Mouse (Mus musculus): ENCODE measurements at regions not wholly inside any gene's neighbourhood (a gene's known extent, or its start where the extent isn't known, plus 50 kb on each side); places are given as distances from the start of the nearest gene placed in this dataset.

DNA sequence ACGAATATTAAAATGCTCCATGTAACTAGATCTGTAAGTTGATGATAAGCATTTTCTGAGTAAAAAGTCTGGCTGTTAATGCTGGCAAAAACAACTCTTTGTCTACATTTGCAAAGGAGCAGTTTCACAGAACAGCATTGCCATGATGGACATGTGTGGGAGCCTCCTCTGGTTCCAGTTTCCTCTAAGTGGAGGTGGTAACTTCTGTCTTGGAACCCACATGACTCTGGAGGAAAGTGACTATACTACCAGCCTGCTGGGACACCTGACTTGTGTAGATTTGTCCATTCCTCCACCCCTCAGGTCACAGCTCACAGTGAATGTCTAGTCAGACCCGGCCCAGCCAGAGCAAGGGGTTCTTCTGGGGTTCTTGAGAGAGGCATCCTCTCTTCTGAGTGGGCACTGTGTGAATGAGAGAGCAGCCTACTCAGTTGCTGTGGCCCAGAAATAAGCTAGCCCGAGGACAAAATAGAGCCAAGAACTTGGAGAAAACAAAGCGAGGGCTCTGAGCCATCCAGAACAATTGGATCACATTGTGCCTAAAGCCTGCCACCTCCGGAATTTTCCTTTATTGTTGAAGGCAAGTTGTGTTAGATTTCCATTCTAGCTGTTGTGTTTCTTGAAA, 97.9 kb upstream of the Wscd1 start:
- no peak for ATAC-seq (ENCODE audit: poor library complexity, severe bottlenecking)

- no peak for ATAC-seq (ENCODE audit: poor library complexity, severe bottlenecking)
Observed at GRCm38 (mm10) chr11:71652381-71652775, 97.3 kb upstream of the Wscd1 start.

GRCm38 (mm10) chr11:71658346-71658745, 91.4 kb upstream of the Wscd1 start:
- no peak for ATAC-seq (ENCODE audit: poor library complexity, severe bottlenecking)

- ATAC-seq (ENCODE audit: poor library complexity, severe bottlenecking), result no peak
Observed at GRCm38 (mm10) chr11:71670111-71671050, 79.3 kb upstream of the Wscd1 start.

- ATAC-seq (ENCODE audit: poor library complexity, severe bottlenecking), result no peak
Observed at GRCm38 (mm10) chr11:71672171-71673050, 77.3 kb upstream of the Wscd1 start.

DNA sequence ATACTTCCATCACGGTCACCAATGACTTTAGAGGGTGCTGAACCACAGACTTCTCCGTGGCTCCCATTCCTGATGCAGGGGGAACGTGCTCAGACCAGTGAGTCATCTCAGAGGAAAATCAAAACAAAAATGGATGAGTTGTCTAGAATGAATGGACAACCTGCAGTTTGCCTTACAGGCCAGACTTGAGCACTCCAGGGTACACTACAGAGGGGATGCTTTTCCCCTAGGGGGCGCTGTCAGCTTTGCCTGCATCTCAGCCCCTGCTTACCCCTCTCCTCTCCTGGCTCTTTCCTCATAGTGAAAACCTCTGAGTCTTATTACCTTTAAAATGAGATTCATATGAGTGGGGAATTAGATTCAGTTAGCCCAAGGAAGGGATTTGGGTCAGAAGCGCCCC, 75.4 kb upstream of the Wscd1 start:
- no peak for ATAC-seq (ENCODE audit: poor library complexity, severe bottlenecking)

DNA sequence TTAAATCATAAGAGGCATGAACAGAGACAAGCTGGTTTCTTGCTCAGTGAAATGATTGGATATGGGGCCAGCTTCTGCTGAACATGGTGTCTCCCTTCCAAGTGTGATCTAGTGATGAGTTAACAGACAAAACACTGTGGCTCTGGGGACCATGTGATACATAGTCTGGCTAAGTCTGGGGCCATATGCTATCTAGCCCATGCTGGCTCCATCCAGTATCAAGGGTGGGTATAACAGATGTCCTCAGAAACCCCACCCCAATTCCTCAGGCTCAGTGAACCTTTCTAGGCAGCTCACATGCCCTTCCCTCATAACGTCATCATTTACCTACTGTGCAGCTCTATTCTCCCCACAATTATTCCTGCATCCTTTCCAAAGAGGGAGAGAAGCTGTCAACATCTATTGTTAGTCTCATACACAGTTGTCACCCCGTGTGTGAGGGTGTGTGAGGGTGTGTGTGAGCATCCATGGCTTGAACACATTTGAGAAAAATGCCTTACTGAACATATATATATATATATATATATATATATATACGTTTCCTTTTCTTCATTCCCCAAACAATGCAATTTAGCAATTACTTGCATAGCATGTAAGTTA, 73.9 kb upstream of the Wscd1 start:
- no peak for ATAC-seq (ENCODE audit: poor library complexity, severe bottlenecking)

DNA sequence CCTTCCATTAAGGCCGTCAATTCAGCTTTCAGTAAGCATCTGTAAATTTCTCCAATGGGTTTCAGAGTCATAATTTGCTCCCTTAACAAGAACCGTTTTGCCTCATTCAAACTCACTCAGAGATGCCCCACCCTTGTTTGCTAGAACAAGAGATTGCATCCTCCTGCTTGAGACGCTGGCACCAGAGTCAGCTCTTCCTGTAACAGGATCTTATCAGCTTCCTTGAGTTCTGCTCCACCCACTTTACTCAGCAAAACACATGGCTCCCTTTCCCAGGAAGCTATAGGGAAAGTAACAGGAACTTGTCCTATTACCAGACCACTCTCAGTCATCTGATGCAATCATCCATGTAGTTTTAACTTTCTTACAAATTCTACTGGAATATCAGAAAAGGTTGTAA, 52.7 kb upstream of the Wscd1 start:
- ATAC-seq (ENCODE audit: poor library complexity, severe bottlenecking), result no peak

- ATAC-seq (ENCODE audit: poor library complexity, severe bottlenecking), result no peak
Observed at GRCm38 (mm10) chr11:71698836-71699235, 50.9 kb upstream of the Wscd1 start.
